Mouse (Mus musculus) forebrain, embryonic 15.5 days (tissue): ENCODE results near the gene Foxc2. TPM values are rescaled to one million over a fixed set of nuclear protein-coding genes. Genes with fewer than 3 reads are reported as not detected.
"Not testable (repeated sequence)": the region's sequence is repeated elsewhere in the genome, so short reads cannot be mapped to it uniquely, and the experiment has no call there.

Experiments used
- ATAC-seq: fragments of 200-750 bp; cut with Nextera tagmentation; replicated peaks from 2 replicates; pipeline ENCODE4 v1.8.0; 2017; ENCODE audit warnings: mild to moderate bottlenecking, moderate TSS enrichment, moderate library complexity
- H3K27ac ChIP-seq: fragments of 300-500 bp; sonication (generic); replicated peaks from 2 replicates; pipeline ENCODE4 v1.5.1; 2015; ENCODE audit warnings: mild to moderate bottlenecking, inconsistent platforms
- H3K27me3 ChIP-seq: fragments of 300-500 bp; sonication (generic); 2 replicates; pipeline ENCODE4 v1.6.1; 2015; ENCODE audit warnings: inconsistent platforms
- H3K36me3 ChIP-seq: fragments of 300-500 bp; sonication (generic); 2 replicates; pipeline ENCODE4 v1.6.1; 2015; ENCODE audit warnings: mild to moderate bottlenecking, inconsistent platforms
- H3K4me1 ChIP-seq: fragments of 300-500 bp; sonication (generic); 2 replicates; pipeline ENCODE4 v1.6.1; 2015; ENCODE audit warnings: inconsistent platforms
- H3K4me2 ChIP-seq: fragments of 300-500 bp; sonication (generic); replicated peaks from 2 replicates; pipeline ENCODE4 v1.6.1; 2015; ENCODE audit warnings: mild to moderate bottlenecking, inconsistent platforms
- H3K4me3 ChIP-seq: fragments of 300-500 bp; sonication (generic); 2 replicates; pipeline ENCODE4 v1.5.1; 2015; ENCODE audit warnings: mild to moderate bottlenecking, inconsistent platforms
- H3K9ac ChIP-seq: fragments of 300-500 bp; sonication (generic); replicated peaks from 2 replicates; pipeline ENCODE4 v1.6.1; 2015; ENCODE audit warnings: mild to moderate bottlenecking, inconsistent platforms
- H3K9me3 ChIP-seq: fragments of 300-500 bp; sonication (generic); 2 replicates; pipeline ENCODE4 v1.6.1; 2016; ENCODE audit warnings: inconsistent platforms
- WGBS: fragments of 180-500 bp; shearing (Covaris S2); methylation state at CpG from one replicate; pipeline ENCODE4 v1.1.7; 2015; ENCODE audit warnings: mixed read lengths; 5-methylcytosine and 5-hydroxymethylcytosine counted together
- polyA plus RNA-seq: library from polyadenylated mRNA; unstranded; fragments of >200 nt; fragmentation: Nextera tagmentation; extraction: Ambion mirVana; gene quantifications from 2 replicates; pipeline ENCODE4 v1.2.1, GENCODE M21; 2015

Foxc2 gene
- polyA plus RNA-seq, 1 experiment from 2014 or later, result 1.6 TPM

DNA sequence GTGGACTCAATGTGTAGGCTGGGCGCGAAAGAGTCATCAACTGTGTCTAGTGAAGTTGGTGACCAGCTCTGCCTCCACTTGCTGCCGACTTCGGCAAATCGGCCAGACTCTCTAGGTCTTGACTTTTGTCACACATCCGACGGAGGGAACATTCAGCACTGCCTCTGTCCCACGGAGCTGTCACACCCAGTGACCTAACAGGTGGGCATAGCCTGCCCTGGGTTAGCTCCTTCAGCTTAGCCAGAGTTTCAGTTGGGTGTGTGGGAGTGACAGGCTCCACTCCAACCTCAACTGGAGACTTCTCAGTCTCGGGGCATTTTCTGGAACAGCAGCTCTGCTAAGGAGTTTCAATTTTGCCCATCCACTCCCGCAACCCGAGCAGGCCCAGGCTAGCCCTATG is 18.5 kb downstream of the Foxc2 start:
- peaks cover 36% of the 10 kb centered on the region for H3K27me3 ChIP-seq
- no peak overlapping the region for H3K9ac ChIP-seq
- WGBS, result 85% methylated on average over 11 of the region's 11 CpGs
- no peaks in the 10 kb centered on the region for H3K4me1 ChIP-seq
- H3K36me3 ChIP-seq, result no peaks in the 10 kb centered on the region
- H3K27ac ChIP-seq, result no peak overlapping the region
- H3K9me3 ChIP-seq, result no peaks in the 10 kb centered on the region
- no peak for ATAC-seq
- no peak overlapping the region for H3K4me2 ChIP-seq
- H3K4me3 ChIP-seq, result no peak overlapping the region

DNA sequence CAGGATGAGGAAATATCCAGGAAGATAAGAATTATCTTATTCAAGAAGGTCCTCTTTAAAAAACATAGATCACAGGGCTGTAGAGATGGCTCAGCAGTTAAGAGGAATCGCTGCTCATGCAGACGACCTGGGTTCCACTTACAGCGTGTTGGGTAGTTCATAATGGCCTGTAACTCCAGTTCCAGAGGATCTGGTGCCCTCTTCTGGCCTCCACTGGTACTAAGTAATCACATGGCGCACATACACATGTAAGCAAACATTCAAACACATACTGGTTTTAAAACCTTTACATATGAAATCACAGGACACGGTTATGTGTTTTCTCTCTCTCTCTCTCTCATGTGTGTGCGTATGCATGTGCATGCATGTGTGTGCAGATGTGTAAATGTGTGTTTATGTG is 20.9 kb downstream of the Foxc2 start:
- whole genome bisulfite sequencing, result 94% methylated on average over 6 of the region's 6 CpGs

DNA sequence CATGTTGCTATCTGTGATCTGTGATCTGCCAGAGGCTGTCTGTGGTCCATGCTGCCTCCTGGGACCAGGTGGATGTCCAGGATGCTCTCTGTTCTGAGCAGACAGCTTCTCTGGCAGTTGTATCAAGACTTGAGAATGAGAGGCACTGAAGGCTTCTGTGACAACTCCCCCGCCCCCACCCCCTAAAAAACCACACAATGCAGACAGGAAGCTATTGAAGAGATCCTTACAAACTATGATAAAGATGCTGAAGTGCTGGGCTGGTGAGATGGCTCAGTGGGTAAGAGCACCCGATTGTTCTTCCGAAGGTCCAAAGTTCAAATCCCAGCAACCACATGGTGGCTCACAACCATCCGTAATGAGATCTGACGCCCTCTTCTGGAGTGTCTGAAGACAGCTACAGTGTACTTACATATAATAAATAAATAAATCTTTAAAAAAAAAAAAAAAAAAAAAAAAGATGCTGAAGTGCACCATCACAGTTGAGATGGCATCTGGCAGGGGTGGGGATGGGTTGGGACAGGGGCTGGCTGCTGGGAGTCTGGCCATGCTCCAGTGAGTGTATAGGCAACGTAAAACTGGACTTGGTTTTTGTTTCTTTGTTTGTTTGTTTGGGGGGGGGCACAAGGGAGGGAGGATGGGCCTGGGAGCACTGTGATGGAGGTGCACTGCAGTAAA is 29.6 kb downstream of the Foxc2 start:
- H3K36me3 ChIP-seq, H3K4me3 ChIP-seq, H3K27ac ChIP-seq, H3K9ac ChIP-seq, H3K4me2 ChIP-seq, H3K27me3 ChIP-seq, H3K9me3 ChIP-seq, H3K4me1 ChIP-seq, ATAC-seq: not testable (repeated sequence)
- WGBS, result 66% methylated on average over 4 of the region's 6 CpGs

More for the DNA sequence above, 20.9 kb downstream of the Foxc2 start:
- Histone ChIP-seq H3K4me2 (no peak overlapping the region), H3K27me3 (peaks cover 14% of the 10 kb centered on the region), H3K36me3 (no peaks in the 10 kb centered on the region), H3K4me1 (no peaks in the 10 kb centered on the region), H3K4me3 (no peak overlapping the region), H3K27ac (no peak overlapping the region), H3K9me3 (no peaks in the 10 kb centered on the region), H3K9ac (no peak overlapping the region)
- no peak for ATAC-seq

DNA sequence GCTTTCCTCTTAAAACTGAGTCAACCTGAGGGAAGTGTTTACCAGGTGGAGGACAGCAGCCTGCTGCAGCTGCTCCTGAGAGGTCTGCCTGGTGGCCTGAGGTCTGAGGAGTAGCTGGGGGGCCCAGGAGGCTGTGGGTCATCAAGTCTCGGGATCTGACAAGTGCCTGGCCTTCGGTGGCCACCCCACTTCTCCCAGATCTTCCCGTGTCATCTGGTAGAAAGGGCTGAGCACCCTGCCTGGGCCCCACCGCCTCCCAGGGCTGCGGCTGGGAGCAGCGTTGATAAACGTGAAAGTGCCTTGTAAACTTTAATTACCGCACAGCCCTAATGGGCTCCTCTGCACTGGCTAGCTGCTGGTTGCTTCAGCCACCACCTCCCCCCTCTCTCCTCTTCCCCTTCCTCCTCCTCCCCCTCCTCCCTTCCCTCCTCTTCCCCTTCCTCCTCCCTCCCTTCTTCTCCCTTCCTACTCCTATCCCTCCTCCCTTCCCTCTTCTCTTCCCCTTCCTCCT is 32.7 kb downstream of the Foxc2 start:
- H3K4me3 ChIP-seq, result no peak overlapping the region
- no peak overlapping the region for H3K27ac ChIP-seq
- H3K4me2 ChIP-seq, result no peak overlapping the region
- no peaks in the 10 kb centered on the region for H3K36me3 ChIP-seq
- ATAC-seq, result no peak
- no peaks in the 10 kb centered on the region for H3K4me1 ChIP-seq
- no peak overlapping the region for H3K9ac ChIP-seq
- no peaks in the 10 kb centered on the region for H3K9me3 ChIP-seq
- WGBS, result 44% methylated on average over 8 of the region's 8 CpGs
- no peaks in the 10 kb centered on the region for H3K27me3 ChIP-seq

DNA sequence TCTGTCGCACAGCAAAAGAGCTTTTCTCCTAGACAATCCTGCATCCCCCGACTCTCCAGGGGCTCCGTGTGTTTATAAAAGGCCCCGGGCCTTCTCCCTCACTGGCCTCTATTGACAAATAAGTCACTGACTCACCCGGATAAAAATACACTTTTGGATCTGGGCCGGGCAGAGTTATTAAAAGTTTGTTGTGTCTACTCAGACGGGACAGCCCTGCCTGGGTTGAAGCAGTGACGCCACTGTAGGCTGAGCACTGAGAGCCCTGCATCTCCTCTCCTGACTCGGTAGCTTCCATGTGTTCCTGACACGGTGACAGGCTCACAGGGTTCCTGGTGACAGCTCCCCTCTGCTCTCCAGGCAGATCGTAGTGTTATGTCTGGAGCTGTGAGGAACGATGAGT is 36.4 kb downstream of the Foxc2 start:
- Histone ChIP-seq H3K27me3 (no peaks in the 10 kb centered on the region), H3K4me2 (no peak overlapping the region), H3K9ac (no peak overlapping the region), H3K36me3 (no peaks in the 10 kb centered on the region), H3K4me1 (no peaks in the 10 kb centered on the region), H3K9me3 (no peaks in the 10 kb centered on the region), H3K27ac (no peak overlapping the region), H3K4me3 (no peak overlapping the region)
- no peak for ATAC-seq
- 76% methylated on average over 12 of the region's 12 CpGs for WGBS

DNA sequence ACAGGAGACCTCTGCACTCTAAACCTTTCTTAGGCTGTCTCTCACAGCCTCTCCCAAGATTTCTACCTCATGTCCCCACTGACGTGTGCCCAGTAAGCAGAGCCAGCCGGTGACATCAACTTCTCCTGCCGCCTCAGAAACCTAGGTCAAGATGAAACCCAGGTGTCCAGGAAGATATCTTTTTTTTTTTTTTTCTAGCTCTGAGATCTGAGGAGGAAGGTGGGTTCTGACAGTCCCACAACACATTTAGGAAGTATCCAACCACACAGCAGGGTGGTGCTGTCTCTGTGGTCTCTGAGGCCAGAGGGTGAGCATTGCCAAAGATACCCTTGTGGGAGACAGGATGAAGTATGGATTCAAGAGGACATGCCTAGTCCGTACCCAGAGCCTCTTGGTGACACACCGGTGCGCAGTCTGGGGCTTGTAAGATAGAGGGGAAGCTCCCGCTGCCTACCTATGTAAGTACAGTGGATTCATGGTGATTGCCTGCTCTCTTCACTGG is 41.1 kb downstream of the Foxc2 start:
- no peak overlapping the region for H3K4me2 ChIP-seq
- no peak overlapping the region for H3K9ac ChIP-seq
- no peaks in the 10 kb centered on the region; the same call in 1 of the 2 replicates for H3K27me3 ChIP-seq
- no peak for ATAC-seq
- no peak overlapping the region for H3K4me3 ChIP-seq
- no peaks in the 10 kb centered on the region for H3K36me3 ChIP-seq
- H3K4me1 ChIP-seq, result no peaks in the 10 kb centered on the region
- 90% methylated on average over 7 of the region's 7 CpGs for WGBS
- no peaks in the 10 kb centered on the region for H3K9me3 ChIP-seq
- H3K27ac ChIP-seq, result no peak overlapping the region

DNA sequence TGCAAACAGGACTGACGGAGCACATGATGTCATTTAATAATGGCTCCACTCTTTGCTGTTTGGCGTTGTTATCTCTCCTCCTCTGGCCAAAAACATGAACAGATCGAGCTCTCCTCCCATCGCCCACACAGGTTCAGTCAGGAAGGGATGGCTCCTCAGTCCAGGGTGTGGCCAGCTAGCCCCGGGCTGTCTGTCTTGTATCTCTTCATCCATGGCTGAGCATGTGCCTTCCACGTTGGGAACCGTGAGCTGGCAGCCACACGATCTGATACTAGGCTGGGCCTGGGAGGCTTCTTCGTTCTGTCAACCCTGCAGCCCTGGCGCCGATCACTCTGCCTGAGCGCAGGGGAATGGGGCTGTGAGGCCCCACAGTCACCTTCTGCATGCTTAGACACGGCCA is 42.8 kb downstream of the Foxc2 start:
- Histone ChIP-seq H3K36me3 (no peaks in the 10 kb centered on the region), H3K4me2 (no peak overlapping the region), H3K4me1 (no peaks in the 10 kb centered on the region), H3K4me3 (no peak overlapping the region), H3K9ac (no peak overlapping the region), H3K9me3 (no peaks in the 10 kb centered on the region), H3K27ac (no peak overlapping the region), H3K27me3 (no peaks in the 10 kb centered on the region; the same call in 1 of the 2 replicates)
- ATAC-seq, result no peak
- 85% methylated on average over 13 of the region's 13 CpGs for WGBS

DNA sequence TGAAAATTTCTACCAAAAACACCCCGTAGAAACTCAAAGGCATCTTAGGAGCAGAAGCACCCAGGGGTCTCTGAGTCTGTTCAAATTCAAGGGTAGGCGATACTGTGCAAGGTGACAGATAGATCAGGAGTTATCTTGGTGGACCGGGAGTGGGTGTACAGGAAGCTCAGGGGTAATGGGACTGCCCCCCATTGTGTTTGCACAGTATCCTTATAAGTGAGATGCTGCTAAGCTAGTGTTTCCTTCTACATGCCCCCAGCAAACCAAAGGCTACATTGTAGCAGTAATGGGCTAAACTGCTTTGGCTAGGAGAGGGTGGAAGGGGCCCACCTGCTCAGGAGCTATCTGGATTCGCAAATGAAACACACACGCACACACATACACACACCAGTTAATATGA is 45.5 kb downstream of the Foxc2 start:
- no peak for ATAC-seq
- H3K4me1 ChIP-seq, result 0 out of 2 replicates have a peak, but pooled peaks cover 4% of the 10 kb centered on the region
- H3K27ac ChIP-seq, result no peak overlapping the region
- H3K4me2 ChIP-seq, result no peak overlapping the region
- H3K9ac ChIP-seq, result no peak overlapping the region
- H3K36me3 ChIP-seq, result no peaks in the 10 kb centered on the region
- H3K4me3 ChIP-seq, result no peak overlapping the region
- H3K9me3 ChIP-seq, result no peaks in the 10 kb centered on the region
- no peaks in the 10 kb centered on the region; the same call in 1 of the 2 replicates for H3K27me3 ChIP-seq
- 92% methylated on average over 5 of the region's 5 CpGs for WGBS

DNA sequence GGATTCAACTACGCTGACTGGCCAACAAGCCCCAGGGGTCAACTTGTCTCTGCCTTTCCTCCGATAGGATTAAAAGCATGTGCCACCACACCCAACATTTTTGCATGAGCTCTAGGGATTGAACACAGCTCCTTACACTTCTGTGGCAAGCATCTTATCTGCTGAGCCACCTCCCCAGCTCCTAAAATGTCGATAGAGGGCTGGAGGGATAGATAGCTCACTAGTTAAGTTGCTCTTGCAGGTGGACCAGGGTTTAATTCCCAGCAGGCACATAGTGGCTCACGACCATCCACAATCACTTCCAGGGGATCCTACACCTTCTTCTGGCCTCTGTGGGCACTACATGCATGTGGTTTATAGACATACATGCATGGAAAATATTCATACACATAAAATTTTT is 46.4 kb downstream of the Foxc2 start:
- 0 out of 2 replicates have a peak, but pooled peaks cover 4% of the 10 kb centered on the region for H3K4me1 ChIP-seq
- H3K36me3 ChIP-seq, result no peaks in the 10 kb centered on the region
- no peak overlapping the region for H3K4me2 ChIP-seq
- no peak for ATAC-seq
- no peak overlapping the region for H3K9ac ChIP-seq
- no peak overlapping the region for H3K27ac ChIP-seq
- H3K9me3 ChIP-seq, result no peaks in the 10 kb centered on the region
- H3K27me3 ChIP-seq, result no peaks in the 10 kb centered on the region; the same call in 1 of the 2 replicates
- no peak overlapping the region for H3K4me3 ChIP-seq
- WGBS, result 85% methylated on average over 4 of the region's 4 CpGs

DNA sequence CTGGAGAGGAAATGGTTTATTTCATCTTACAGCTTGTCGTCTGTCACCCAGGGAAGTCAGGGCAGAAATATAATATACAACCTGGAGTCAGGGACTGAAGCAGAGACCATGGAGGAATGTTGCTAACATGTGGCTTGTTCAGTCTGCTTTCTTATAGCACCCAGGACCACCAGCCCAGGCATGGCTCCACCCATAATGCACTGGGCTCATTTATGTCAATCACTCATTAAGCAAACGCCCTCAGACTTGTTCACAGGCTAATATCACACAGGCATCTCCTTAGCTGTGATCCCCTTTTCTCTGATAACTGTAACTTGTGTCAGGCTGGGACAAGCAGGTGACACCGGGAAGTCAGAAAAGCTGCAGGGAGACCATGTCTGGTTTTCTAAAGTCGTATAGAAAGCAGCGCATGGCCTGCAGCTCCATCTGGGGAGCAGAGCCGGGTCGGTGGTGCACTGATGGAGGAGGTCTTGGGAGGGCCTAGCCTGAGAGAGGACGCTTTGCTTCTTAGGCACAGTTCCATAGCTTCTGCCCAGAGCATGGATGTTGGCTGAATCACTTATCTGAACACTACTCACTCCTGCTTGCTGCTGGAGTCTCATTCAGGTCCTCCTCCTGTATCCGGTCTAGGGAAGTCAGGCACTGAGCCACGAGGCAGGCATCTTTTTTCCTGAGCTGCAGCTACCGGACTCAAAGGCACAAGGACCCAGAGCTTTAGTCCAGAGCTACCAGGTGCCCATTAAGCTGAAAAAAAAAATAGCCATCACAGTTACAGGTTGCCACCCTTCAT is 47.1 kb downstream of the Foxc2 start:
- Histone ChIP-seq H3K27me3 (no peaks in the 10 kb centered on the region; the same call in 1 of the 2 replicates), H3K36me3 (no peaks in the 10 kb centered on the region), H3K9ac (no peak overlapping the region), H3K27ac (no peak overlapping the region), H3K9me3 (no peaks in the 10 kb centered on the region), H3K4me2 (no peak overlapping the region), H3K4me1 (0 out of 2 replicates have a peak, but pooled peaks cover 4% of the 10 kb centered on the region), H3K4me3 (no peak overlapping the region)
- 71% methylated on average over 11 of the region's 11 CpGs for WGBS
- no peak for ATAC-seq

DNA sequence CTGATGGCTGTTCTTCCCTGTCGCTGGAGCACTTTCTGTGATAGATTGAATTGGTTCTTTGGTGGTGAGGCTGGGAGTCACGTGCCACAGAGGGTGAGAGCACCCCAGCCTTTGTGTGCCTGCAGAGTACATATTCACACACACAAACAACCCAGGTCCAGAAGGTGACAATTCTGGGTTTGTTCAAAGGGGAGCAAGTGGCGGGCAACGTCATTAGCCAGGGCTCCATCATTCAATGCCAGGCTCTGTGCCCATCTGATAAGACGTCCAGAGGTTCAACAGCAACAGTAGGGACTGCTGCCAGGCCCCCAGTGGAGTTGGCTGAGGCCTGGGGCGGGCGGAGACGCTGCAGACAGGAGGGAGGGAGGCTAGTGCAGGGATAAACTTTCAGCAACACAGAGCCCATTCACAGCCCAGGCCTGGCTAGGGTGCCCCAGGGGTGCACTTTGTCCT is 48.1 kb downstream of the Foxc2 start:
- H3K27ac ChIP-seq, result no peak overlapping the region

DNA sequence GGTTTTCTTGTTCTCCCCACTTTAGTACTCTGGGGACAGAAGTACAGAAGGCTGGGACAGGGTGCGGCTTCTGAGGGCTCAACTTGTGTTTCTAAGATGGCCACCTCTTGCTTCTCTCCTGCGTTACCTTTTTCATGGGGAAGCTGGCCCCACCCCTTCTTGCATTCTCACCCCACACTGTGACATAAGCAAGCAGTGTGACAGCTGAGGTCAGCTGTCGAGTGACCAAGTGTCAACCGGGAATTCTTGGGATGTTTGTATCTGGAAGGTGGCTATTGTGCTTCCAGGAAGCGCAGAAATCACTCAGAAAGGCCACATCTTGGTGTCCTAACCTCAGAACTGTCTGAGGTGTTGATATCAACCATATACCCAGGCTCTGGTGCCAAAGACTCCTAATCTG is 52.1 kb downstream of the Foxc2 start:
- no peak overlapping the region for H3K4me3 ChIP-seq
- no peak overlapping the region for H3K27ac ChIP-seq
- H3K36me3 ChIP-seq, result no peaks in the 10 kb centered on the region
- no peak for ATAC-seq
- H3K4me1 ChIP-seq, result 0 out of 2 replicates have a peak, but pooled peaks cover 4% of the 10 kb centered on the region
- WGBS, result 78% methylated on average over 5 of the region's 5 CpGs
- H3K27me3 ChIP-seq, result no peaks in the 10 kb centered on the region
- H3K9me3 ChIP-seq, result no peaks in the 10 kb centered on the region
- no peak overlapping the region for H3K4me2 ChIP-seq
- H3K9ac ChIP-seq, result no peak overlapping the region

More for the DNA sequence above, 48.1 kb downstream of the Foxc2 start:
- 43% methylated on average over 8 of the region's 8 CpGs for WGBS
- Histone ChIP-seq H3K36me3 (no peaks in the 10 kb centered on the region), H3K27me3 (no peaks in the 10 kb centered on the region; the same call in 1 of the 2 replicates), H3K4me3 (no peak overlapping the region), H3K4me2 (no peak overlapping the region), H3K4me1 (0 out of 2 replicates have a peak, but pooled peaks cover 4% of the 10 kb centered on the region), H3K9ac (no peak overlapping the region), H3K9me3 (no peaks in the 10 kb centered on the region)
- ATAC-seq, result no peak
